Mouse (Mus musculus): ENCODE data around the gene Cstad.

The Cstad gene

DNA sequence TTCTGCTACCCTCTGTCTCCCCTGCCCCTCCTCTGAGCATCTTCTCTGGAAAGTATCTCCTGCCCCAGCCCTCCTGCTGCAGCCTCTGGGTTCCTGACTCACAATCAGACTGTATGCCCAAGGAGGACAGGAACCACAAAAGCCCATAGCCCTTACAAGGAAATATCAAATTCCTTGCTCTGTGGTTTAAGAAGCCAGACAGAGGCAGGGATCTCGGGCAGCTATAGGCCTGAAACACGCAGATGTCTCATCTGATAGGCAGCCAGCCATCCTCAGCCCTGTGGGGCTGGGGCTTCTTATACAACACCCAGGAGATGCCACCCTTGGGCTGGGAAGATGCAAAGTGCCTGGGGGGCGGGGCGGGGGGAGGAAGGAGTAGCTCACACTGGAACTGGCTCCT is 956 bp downstream of the Cstad start:
- no peak for ATAC-seq (ENCODE audit: low TSS enrichment)

DNA sequence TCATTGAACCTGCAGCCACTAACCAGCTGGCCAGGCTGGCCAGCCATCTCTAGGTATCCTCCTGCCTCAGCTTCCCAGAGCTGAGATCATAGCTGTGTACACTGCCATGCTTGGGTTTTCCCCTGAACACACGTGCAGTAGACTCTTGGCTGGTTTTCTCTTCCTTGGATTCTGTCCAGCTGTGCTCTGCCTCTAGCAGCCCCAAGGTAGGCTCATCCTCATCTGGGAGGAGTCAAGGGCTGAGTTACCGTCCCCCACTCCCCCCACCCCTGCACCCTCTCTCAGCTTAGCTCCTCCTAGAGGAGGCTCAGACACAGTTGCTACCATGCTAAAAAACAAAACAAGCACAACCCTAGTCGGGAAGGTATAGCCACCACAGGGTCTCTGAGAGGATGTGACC is 4.8 kb downstream of the Cstad start:
- no peak for ATAC-seq (ENCODE audit: low TSS enrichment)

DNA sequence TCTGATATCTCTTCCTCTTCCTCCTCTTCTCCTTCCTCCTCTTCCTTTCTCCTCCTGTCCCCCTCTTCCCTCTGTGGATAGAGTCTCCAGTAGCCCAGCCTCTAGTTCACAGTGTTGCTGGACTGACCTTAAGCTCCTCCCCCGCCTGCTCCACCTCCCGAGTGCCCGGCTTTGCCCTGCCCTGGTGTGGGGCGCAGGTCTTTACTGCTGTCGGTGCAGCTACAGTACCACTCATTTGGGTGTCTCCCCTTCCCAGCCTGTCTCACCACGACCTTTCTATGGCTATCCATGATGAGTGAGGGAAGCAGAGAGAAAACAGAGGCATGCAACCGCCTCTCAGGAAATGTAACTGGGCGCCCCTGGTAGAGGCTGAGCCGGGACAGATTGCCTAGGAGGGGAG is 5.5 kb downstream of the Cstad start:
- no peak for ATAC-seq (ENCODE audit: low TSS enrichment)

DNA sequence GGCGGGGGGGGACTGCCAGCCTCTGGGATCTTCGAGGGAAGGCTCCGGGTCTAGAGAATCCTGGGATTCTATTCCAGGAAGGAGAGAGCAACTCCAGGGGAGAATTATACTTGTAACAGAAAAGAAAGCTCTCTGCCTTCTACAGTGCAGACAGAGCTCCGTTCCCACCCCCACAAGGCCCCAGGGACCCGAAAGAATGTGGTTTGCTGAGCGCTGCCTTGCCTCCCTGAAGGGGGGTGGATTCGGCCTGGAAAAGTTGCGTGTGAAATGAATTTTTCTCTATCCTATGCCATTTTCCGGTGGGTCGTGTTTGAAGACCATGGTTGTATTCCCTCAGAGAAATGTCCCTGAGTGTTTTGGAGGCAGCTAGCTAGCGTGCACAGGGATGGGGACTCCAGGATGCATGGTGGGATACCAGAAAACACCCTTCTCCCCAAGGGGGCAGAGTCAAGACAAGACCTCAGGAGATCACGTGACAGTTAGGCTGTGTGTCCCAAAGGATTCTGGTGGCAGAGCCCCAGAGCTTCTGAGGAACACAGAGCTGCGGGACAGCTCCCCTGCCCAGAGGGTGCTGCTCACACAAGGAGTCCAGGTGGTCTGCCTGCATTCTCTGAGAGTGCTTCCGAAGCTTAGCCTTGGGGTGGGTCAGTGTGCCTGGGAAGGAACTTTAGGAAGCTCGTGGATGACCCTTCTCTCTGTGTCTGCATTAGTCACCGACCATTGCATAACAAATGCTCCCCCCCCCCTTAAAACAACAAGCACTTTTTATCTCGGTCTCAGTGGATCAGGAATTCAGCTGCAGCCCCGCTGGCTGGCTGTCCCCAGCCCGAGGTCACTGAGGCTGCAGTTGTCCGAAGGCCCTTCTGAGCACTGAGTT is 6.4 kb downstream of the Cstad start:
- peak; percentile 41; the same call in 1 of the 2 replicates for ATAC-seq (ENCODE audit: low TSS enrichment)

DNA sequence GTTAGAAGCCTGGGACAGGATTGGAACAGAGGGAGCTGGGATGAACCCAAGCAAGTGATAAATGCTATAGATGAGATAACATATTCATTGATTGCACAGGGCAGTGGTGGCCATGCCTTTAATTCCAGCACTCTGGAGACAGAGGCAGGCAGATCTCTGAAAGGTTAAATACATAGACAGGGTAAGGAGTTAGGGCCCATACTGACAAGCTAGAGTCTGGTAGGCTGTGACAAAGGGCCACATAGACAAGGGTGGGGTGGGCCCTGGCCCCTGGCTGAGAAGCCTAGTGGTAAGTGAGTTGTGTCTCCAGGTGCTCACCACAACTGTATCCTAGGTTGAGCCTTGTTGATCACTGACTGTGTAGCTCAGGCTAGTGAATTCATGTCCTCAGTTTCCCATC is 7.6 kb downstream of the Cstad start:
- ATAC-seq (ENCODE audit: low TSS enrichment) = no peak

DNA sequence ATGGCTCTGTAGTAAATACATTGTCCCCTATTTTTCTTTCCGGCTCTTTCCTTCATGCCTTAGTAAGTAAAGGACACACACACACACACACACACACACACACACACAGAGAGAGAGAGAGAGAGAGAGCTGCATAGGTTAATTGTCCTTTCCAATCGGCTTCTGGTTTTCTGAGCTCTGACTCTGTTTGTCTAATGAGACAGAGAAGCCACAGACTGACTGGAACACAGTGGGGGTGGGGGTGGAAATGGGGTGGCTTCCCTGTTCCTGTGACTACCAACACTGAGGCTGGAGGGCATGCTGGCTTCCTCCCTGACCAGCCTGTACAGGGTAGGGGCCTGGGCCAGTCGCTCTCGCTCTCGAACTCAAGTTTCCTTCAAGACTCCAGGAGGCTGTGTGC is 8.9 kb downstream of the Cstad start:
- ATAC-seq (ENCODE audit: low TSS enrichment) = no peak

DNA sequence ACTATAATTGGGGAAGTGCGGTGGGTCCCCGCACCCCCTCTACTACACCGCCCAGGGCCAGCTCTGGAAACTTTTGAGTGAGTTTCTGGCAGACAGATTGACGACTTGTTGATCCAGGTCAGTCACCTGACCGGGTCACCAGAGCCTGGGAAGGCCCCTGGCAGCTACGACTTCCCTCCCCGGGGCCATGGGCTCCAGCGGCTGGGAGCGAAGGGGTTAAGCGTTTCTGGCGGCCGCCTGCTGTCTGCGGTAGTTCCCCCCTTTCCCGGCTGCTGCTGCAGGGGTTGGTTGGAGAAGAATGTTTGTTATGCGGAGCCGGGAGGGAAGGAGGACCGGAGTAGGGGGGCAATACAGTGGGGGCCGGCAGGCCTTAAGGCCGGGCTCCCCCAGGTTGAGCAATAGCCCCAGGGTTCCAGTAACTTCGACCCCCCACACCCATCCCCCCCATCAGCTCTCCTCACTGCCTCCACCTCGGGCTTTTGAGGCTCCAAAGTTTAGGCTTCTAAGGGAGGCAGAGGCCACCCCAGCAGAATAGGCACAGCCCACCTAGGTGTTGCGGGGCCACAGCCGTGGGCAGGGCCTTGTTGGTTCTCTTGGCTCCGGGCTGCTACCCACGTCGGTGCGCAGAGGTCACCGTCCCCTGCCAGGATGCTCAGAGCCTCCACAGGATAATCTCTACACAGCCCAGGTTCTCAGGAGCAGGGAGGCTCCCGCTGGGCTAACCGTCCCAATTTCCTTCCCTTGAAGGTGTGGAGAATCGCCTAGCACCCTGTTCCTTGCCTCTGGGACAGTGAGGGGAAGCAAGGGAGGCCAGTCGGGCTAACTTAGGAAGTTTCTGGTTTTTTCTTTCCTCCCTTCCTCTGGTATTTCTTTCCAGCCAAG is 10.3 kb downstream of the Cstad start:
- no peak for ATAC-seq (ENCODE audit: low TSS enrichment)

DNA sequence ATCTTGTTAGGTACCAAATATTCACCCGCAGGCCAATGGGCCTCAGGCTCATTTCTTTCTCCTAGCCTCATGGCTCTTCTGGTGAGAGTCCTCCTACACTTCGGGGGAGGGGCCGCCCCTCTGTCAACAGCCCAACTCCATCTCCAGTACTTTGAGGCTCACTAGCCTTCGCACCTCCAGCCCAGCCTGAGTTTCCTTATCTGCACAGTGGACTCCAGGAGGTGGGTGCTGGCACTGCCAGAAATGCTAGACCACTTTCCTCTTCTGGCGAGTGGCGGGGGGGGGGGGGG is 10.9 kb downstream of the Cstad start:
- no peak for ATAC-seq (ENCODE audit: low TSS enrichment)

DNA sequence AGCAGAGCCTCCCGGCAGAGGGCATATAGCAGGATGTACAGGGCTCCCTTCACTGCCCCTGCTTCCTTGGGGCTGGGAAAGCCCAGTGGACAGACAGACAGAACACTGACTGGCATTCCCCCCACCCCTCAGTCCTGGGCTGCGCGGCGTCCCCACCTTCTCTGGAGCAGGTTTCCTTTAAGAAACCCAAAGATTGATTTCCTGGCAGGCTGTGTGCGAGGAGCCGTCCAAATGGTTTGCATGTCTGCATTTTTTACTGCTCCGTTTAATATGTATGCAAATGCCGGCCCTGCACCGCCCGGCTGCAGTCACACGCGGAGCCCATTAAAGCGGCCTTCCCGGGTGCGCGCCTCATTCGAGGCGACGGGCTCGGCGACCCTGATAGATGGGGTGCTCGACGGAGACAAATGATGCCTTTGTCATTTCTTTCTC is 11.8 kb downstream of the Cstad start:
- peak; percentile 32; the same call in 1 of the 2 replicates for ATAC-seq (ENCODE audit: low TSS enrichment)

DNA sequence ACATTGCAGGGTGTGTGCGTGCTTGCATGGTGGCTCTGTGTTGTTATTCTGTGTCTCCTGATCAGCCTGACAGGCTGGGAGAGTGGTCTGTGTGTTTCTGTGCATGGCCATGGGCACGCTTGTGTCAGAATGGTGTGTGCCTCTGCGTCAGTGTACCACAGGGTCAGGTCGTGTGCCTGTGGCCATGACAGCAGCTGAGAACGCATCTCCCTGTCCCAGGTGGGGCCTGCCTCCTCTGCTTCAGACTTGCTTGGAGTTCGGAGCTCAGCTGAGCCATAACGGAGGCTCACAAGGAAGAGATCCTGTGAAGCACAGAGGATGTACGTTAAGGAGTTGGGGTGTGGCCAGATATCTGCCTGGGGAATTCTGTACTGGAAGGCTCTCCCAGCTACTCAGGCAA is 13.1 kb downstream of the Cstad start:
- no peak for ATAC-seq (ENCODE audit: low TSS enrichment)

DNA sequence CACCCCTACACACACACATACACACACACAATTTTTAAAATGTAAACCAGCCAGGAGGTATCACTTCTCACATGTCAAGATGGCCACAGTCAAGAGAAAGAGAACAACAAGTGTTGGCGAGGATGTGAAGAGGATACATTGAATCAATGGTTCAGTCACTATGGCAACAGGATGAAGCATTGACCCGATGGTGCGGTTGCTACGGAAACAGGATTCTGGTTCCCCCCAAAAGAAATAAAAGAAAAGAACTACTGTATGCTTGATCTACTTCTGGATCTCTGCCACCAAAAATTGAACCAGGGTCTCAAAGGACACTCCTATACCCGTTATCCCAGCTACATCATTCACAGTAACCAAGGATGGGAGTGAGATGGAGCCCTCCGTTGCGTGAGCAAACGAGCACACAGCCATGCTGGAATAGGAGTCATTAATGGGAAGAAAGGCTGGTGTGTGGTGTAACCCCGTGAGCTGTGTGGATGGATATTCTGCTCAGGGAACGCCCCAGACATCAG is 13.9 kb downstream of the Cstad start:
- ATAC-seq (ENCODE audit: low TSS enrichment) = no peak

DNA sequence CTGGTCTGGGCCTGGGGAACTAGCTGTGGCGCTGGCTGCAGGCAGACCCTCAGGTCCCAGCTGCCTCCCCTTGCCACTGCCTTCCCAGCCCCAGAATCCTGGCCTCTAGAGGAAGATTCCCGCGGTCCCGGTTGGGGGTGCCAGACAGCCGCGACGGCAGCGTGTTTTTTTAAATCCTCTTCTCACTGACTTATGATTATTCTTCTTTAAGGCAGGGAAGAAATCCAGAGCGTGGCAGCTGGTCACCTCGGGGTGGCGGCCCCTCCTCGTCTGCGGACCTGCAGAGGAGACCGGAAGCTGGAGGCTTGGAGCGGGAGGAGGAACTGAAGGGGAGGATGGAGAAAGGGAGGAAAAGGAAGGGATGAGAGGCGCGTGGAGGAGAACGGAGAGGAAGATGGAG is 18.7 kb downstream of the Cstad start:
- ATAC-seq (ENCODE audit: low TSS enrichment) = peak; percentile 32; the same call in 1 of the 2 replicates

DNA sequence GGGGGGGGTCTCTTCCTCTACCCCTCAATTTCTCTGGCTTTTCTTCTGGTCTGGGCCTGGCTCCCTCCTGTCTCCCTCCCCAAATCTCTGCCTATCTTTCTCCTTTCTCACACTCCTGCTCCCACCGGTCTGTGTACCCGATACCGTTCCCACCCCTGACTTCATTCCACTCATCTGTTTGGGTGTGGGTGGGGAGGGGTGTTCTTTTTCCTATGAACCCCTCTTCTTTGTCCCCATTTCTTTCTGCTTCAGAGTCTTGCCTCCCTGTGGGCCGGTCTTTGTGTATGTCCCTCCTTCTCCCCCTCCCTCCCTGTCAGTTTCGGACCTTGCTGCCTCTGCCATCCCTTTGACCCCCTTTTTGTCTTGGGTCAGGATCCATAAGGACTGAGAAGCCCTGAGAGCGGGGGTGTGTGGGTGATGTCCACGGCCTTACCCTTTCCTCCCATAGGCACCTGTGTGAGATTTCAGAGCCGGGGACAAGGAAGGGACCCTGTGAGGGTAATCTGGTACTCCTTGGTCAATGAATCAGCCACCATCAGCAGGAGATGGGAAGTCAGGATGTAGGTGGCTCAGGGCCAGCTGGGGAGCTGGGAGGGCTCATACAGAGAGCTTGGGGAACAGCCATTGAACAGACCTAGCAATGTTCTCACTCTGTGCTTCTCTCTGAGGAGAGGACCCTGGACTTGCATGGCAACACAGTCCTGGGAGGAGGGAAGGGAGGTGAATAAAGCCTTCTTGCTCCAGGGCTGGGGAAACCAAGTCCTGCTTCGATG is 19.5 kb downstream of the Cstad start:
- ATAC-seq (ENCODE audit: low TSS enrichment) = no peak

DNA sequence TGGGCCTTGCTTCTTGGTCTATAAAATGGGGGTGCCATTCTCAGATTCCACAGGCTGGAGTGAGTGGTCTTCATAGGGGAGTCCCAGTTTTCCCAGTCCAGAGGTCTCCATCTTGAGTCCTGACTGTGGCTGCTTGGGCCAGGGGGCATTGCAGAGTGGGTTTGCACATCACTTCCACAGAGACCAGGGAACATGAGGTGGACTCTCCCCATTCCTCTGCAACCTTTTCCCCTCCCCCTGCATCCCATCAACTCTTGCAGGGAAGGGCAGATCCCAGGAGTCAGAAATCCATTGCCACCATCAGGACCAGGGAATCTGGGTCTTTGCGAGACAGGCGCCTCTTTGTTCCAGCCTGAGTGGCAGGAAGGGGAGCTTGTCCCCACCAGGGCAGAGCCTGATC is 21.0 kb downstream of the Cstad start:
- ATAC-seq (ENCODE audit: low TSS enrichment) = no peak

DNA sequence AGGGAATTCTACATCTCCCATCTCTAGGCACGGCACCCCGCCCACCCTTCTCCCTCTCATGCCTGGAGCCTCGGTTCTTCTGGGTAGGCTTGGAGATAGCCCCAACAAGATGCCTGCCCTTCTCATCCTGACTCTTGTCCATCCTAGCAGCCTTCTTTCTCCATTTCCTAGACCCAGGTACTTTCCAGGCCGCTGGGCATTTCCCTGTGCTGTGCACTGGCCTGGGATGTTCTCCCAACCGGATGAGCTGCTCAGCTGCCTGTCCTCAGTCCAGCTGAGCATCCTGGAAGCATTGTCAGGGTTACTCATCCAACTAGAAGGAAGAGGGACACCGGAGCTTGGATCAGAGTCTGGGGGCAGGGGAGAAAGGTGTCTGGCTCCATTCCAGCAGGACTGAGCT is 21.6 kb downstream of the Cstad start:
- ATAC-seq (ENCODE audit: low TSS enrichment) = peak; percentile 64; the same call in 1 of the 2 replicates

DNA sequence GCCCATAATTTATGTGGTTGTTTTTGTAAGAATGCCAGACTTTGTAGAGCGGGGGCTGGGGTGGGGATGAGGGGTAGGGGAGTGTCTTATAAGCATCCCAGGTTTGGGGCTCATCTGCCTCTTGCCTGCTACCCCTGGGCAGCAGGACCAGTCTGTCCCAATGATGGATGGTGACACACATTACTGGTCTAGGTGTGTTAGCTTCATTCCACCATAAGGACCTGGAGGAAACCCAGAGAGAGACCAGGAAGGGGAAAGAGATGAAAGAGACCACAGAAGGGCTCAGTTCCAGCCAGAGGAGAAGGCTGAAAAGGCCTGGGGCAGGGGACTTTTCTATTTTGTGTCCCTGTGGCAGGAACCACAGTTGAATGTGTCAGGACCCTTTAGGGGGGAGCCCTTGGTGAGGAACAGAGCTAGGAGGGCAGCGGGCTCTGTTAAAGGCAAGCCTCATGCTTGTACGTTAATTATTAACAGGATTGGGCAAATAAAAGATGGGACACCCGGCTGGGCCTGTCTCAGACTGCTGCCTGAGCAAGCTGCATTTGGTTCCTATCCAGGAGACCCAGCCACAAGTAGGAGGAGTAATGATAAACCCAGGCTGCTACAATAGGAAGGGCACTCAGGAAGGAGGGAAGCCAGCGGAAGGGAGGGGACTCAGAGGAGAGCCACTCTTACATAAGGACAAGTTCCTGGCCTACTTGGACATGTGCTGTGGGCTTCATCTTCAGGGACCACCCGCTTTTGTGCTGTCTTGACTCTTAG is 23.8 kb downstream of the Cstad start:
- ATAC-seq (ENCODE audit: low TSS enrichment) = no peak

DNA sequence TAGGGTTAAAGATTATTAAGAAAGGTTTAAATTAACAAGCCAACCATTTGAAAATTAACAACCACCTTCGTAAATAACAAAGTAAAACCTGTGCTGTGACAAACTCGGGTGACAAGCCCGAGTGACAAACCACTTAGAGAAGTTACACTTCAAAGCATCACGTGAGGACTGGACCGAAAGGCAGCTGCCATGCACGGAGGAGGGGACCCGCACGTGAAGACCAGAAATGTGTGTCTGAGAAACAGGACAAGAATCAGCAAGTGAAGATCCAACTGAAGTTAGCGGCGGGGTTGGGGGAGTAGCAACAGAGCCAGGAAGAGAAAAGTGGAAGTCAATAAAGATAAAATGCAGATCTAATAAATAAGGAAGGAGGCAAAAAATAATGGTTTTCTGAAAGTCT is 29.0 kb downstream of the Cstad start:
- no peak for ATAC-seq (ENCODE audit: low TSS enrichment)

DNA sequence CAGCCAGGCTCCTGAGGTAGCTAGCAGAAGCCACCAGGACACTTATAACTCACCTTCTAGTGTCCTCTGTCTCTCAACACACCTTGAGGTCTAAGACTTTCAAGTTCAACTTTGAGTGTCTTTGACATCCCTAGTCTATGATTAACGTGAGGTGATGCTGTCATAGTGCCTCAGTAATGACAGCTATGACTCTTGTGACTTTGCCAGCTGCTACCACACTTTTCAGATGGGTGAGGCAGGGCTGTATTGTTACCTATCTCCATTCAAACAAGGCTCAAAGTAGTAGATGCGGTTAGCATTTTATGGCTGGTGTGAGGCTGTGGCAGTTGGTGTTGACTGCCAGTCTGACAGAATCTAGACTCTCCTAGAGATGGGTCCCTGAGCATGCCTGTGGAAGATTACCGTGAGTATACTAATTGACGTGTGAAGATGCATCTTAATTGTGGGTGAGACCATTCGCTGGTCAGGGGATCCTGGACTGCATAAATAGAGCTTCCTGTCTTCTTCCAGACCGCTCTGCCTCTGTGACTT is 30.5 kb downstream of the Cstad start:
- ATAC-seq (ENCODE audit: low TSS enrichment) = no peak

DNA sequence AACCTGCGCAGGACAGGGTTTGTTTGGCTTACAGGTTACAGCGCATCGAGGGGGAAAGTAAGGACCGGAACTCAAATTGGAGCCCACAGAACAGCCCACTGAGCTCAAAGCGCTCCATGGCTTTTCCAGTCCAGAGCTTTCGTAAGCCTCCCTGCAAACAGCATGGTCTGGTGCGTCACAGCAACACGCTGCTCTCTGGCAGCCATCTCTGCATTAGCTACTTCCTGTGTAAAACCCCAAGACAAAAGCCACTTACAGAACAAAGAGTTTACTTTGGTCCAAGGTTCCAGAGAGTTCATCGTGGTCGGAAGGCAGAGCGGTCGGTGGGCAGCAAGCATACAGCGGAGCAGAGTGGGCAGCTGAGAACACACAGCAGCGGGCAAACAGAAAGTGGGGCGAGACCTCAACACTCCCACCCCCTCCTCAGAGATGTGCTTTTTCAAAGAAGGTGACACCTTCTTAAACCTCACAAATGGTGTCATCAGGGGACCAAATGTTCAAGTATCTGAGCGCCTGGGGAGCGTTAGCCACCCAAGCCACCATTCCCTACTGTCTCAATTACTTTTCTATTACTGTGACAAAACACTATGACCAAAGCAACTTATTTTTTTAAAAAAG is 31.3 kb downstream of the Cstad start:
- no peak for ATAC-seq (ENCODE audit: low TSS enrichment)

DNA sequence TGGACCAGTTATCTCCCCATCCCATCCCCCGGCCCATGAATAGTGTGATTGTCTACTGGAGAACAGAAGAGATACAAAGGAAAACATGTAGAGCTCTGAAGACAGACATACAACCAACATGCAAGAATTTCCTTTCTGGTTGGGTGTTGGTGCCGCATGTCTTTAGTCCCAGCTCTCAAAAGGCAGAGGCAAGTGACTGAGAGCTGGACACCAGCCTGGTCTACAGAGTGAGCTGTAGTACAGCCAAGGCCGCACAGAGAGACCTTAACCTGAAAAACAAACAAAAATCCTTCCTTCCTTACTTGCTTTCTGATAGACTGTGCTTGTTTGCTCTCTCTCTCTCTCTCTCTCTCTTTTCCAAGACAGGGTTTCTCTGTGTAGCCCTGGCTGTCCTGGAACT is 32.5 kb downstream of the Cstad start:
- ATAC-seq (ENCODE audit: low TSS enrichment) = no peak

DNA sequence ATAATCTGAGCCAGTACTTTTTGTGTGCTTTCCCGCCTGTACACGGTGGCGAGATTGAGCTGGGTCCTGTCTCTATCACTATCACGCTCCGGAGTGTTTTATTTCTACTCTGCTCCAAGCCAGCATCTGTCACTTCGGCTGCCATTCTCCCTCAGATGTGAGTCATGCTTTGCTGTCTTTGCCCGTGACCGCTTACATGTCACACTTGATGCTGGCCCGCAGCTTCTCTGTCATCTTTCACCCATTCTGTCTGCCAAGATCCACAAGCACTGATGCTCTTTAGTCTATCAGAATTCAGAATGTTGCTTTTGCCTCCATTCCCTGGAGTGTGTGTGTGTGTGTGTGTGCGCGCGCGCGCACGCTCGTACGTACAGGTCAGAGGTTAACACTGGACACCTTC is 33.5 kb downstream of the Cstad start:
- peak; percentile 34; the same call in 1 of the 2 replicates for ATAC-seq (ENCODE audit: low TSS enrichment)
